Mouse (Mus musculus): ENCODE measurements around the gene Asb9. TPM values are rescaled to one million over a fixed set of nuclear protein-coding genes. Genes with fewer than 3 reads are reported as not detected.

Gene Asb9
- polyA plus RNA-seq, 1 experiment from 2014 or later = not detected

DNA sequence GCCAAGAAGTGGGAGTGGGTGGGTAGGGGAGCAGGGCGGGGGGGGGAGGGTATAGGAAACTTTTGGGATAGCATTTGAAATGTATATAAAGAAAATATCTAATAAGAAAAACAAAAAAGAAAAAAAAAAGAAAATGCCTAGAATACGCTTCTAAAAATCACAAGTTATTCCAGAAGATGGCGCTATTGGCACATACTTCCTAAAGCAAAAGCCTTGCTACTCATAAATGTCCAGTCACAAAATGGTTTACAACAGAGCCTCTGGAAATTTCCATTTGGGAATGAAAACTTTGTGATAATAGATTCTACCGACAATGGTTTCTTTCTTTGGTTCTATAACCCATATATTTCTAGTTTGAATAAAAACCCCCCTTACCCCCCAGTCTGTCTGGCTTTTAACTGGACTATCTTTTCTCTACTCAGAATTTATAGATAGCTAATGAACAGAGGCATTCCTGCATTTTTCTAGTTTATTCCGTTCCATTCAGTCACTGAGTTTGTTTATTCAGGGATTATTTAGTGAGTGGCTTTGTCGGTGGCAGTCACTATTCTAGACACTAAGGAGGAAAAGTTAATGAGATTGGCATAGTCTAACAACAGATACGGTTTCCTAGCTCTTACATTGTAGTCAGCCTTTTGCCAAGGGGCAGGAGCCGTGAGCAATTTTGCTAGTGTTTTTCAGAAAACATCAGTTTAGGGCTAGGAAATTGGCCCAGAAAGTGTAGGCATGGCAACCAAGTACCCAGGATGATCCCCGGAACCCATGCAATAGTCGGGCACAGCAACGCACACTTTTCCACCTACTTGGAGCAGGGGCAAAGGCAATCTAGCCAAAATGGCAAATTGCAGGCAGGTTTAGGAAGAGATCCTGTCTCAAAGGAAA is 35.5 kb downstream of the Asb9 start:
- TF ChIP-seq CTCF (IDR thresholded peaks at IDR 0.05; ENCODE audit: low read depth) = peak; percentile 52
- H3K4me2 ChIP-seq = no peak overlapping the region
- no peaks in the 10 kb centered on the region for H3K9me3 ChIP-seq (ENCODE audit: low read depth, low read length)
- DNase-seq (peak; percentile 91), ATAC-seq (ENCODE audit: insufficient read depth) (no peak)
- no peak overlapping the region for H3K9ac ChIP-seq
- H3K27me3 ChIP-seq (ENCODE audit: insufficient read depth, low read length) = no peaks in the 10 kb centered on the region
- 37% methylated on average over 11 of the region's 11 CpGs for WGBS
- no peak overlapping the region for H3K4me3 ChIP-seq (ENCODE audit: low read depth, low read length)
- no peaks in the 10 kb centered on the region for H3K4me1 ChIP-seq (ENCODE audit: insufficient read depth)
- no peak overlapping the region for H3K27ac ChIP-seq (ENCODE audit: low read depth)
- H3K36me3 ChIP-seq (ENCODE audit: insufficient read depth) = no peaks in the 10 kb centered on the region

DNA sequence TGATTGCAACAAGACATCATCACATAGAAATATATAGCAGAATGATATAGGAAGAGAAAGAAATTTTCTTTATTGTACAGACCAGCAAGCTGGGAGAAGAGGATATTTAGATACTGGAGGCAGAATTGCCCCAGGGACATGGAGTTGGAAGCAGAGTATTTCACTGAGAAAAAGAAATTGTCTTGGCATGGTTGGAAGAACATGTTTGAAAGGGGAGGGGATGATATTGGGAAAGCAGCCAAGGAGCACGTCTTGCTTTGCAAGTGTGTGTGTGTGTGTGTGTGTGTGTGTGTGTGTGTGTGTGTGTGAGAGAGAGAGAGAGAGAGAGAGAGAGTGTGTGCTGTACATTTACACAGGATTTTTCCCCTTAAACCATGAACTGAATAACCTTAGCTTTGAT is 64.1 kb downstream of the Asb9 start:
- H3K4me2 ChIP-seq = no peak overlapping the region
- H3K36me3 ChIP-seq (ENCODE audit: insufficient read depth) = no peaks in the 10 kb centered on the region
- WGBS = 33% methylated on average over 1 of the region's 1 CpGs
- H3K4me3 ChIP-seq (ENCODE audit: low read depth, low read length) = no peak overlapping the region
- no peaks in the 10 kb centered on the region for H3K9me3 ChIP-seq (ENCODE audit: low read depth, low read length)
- ATAC-seq (ENCODE audit: insufficient read depth) (no peak), DNase-seq (peak; percentile 51)
- no peaks in the 10 kb centered on the region for H3K27me3 ChIP-seq (ENCODE audit: insufficient read depth, low read length)
- H3K9ac ChIP-seq = no peak overlapping the region
- no peak overlapping the region for H3K27ac ChIP-seq (ENCODE audit: low read depth)
- no peaks in the 10 kb centered on the region for H3K4me1 ChIP-seq (ENCODE audit: insufficient read depth)
- TF ChIP-seq CTCF (IDR thresholded peaks at IDR 0.05; ENCODE audit: low read depth) = no peak

DNA sequence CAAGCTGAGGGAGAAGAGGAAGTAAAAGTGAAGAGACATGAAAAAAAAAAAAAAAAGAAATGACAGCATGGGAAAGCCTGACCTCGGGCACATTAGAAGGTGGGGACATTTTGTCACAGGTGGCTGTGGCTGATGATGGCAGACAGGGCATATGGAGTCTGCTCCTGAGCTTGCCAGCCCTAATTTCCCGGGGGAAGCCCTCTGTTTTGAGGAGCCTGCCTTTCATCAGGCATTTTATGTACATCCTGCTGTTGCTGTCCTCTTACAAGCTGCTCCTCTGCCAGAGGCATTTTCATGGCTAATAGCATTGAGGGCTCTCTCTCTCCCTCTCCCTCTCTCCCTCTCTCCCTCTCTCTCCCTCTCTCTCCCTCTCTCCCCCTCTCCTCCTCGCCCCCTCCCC is 70.8 kb downstream of the Asb9 start:
- WGBS = 69% methylated on average over 3 of the region's 3 CpGs

More for the DNA sequence above, 70.8 kb downstream of the Asb9 start:
- Histone ChIP-seq H3K4me3 (ENCODE audit: low read depth, low read length) (no peak overlapping the region), H3K9me3 (ENCODE audit: low read depth, low read length) (no peaks in the 10 kb centered on the region), H3K4me1 (ENCODE audit: insufficient read depth) (no peaks in the 10 kb centered on the region), H3K36me3 (ENCODE audit: insufficient read depth) (no peaks in the 10 kb centered on the region), H3K27ac (ENCODE audit: low read depth) (no peak overlapping the region), H3K9ac (no peak overlapping the region), H3K27me3 (ENCODE audit: insufficient read depth, low read length) (no peaks in the 10 kb centered on the region), H3K4me2 (no peak overlapping the region)
- DNase-seq (no peak), ATAC-seq (ENCODE audit: insufficient read depth) (no peak)
- no peak for TF ChIP-seq CTCF (IDR thresholded peaks at IDR 0.05; ENCODE audit: low read depth)

Other genes starting within 250 kb of the Asb9 start
- 0.66 and 1.1 TPM in 2 replicates for gene Bmx, start 248.1 kb upstream of the Asb9 start, polyA plus RNA-seq (2014; fragmentation: Nextera tagmentation; extraction: Ambion mirVana)
- gene Pir, start 237.0 kb upstream of the Asb9 start, polyA plus RNA-seq (2014; fragmentation: Nextera tagmentation; extraction: Ambion mirVana) = 15.1 and 15.9 TPM in 2 replicates
- gene Vegfd, start 132.9 kb upstream of the Asb9 start, polyA plus RNA-seq (2014; fragmentation: Nextera tagmentation; extraction: Ambion mirVana) = 40.1 and 45.0 TPM in 2 replicates
- gene Piga, start 86.5 kb upstream of the Asb9 start, polyA plus RNA-seq (2014; fragmentation: Nextera tagmentation; extraction: Ambion mirVana) = 21.3 and 23.3 TPM in 2 replicates
- gene Asb11, start 69.3 kb upstream of the Asb9 start, polyA plus RNA-seq (2014; fragmentation: Nextera tagmentation; extraction: Ambion mirVana) = not detected in 2 replicates